In the genomic region with DNA sequence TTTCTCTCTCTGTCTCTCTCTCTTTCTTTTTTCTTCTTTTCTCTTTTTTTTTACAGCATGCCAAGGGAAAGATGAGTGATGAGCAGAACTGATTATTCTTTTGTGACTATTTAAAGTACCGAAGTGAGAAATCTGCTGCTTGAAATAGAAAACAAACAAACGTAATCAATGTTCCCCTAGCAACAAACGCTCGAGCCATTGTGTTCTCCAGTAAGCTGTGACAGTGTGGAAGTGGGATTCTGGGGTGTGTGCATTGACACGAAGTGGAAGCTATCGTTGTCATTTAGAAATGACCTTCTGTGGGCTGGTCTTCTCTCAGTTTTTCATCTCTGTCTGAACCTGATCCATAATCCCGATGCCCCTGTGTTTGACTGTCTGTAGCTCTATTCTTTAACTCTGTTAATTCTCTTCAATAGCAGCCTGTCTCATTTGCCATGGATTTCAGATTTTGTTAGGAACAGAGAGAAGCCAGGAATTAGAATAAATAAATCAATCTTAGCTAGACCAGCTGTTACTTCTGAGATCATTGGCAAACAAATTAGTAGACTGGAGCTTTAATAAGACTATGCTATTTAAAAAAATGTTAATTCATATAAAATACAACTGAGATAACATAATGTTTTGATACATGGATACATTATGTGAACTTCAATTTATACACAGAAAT, we compare ENCODE assay signal across 20 mouse cellular contexts.
DNase-seq lines count a peak whose midpoint lies in the region; ATAC-seq lines count a peak whose summit lies in the region.
"Had no signal": no experiment of that assay in that cellular context is flagged by ENCODE, and none has a peak within 500 bp of the region (broad histone marks: within the 10 kb centered on the region; RNA-seq: fewer than 3 reads in every experiment).

No protein-coding gene starts in this region.

- WGBS in forebrain, embryonic 16.5 days, result 40% methylated on average over 7 of the region's 7 CpGs
- 34% methylated on average over 7 of the region's 7 CpGs for WGBS in midbrain, embryonic 16.5 days
- 78% methylated on average over 7 of the region's 7 CpGs for WGBS in kidney, embryonic 16.5 days

- H3K27me3 ChIP-seq in forebrain, embryonic 16.5 days (replicated peaks; ENCODE audit: control insufficient read depth, insufficient read depth, low read length), result no peaks in the 10 kb centered on the region
- H3K27me3 ChIP-seq in midbrain, embryonic 16.5 days (ENCODE audit: control insufficient read depth, insufficient read depth, low read depth, low read length), result no peaks in the 10 kb centered on the region
- no peaks in the 10 kb centered on the region for H3K27me3 ChIP-seq in kidney, embryonic 16.5 days (ENCODE audit: insufficient read depth, low read length)
- H3K27me3 ChIP-seq: embryonic facial prominence, embryonic 13.5 days; hindbrain, embryonic 12.5 days had no signal

- intact Hi-C loops in left cerebral cortex, postnatal 14 days (cut with DNase I), result loop anchor here (10.0 kb wide), 1 partner anchor 207 kb away; the partner anchor contains the start of gene Kcnj3
- intact Hi-C loops in heart, postnatal 14 days (cut with DNase I), result no loop called here

- no peaks in the 10 kb centered on the region for H3K36me3 ChIP-seq in forebrain, embryonic 16.5 days (ENCODE audit: control insufficient read depth, insufficient read depth)
- no peaks in the 10 kb centered on the region for H3K36me3 ChIP-seq in midbrain, embryonic 16.5 days (ENCODE audit: control insufficient read depth, insufficient read depth, low read length)
- H3K36me3 ChIP-seq in kidney, embryonic 16.5 days (ENCODE audit: insufficient read depth, low read length), result no peaks in the 10 kb centered on the region
- H3K36me3 ChIP-seq: embryonic facial prominence, embryonic 13.5 days; heart, embryonic 10.5 days; hindbrain, embryonic 12.5 days had no signal

- peak overlapping the region; percentile 78 for H3K27ac ChIP-seq in forebrain, embryonic 16.5 days (ENCODE audit: low read length)
- H3K27ac ChIP-seq in midbrain, embryonic 16.5 days (ENCODE audit: low read length), result no peak overlapping the region
- H3K27ac ChIP-seq in kidney, embryonic 16.5 days (ENCODE audit: low read length), result no peak overlapping the region
- H3K27ac ChIP-seq: embryonic facial prominence, embryonic 13.5 days; heart, embryonic 10.5 days; hindbrain, embryonic 12.5 days had no signal

- H3K4me3 ChIP-seq in forebrain, embryonic 16.5 days (replicated peaks; ENCODE audit: low read length), result no peak overlapping the region
- H3K4me3 ChIP-seq in midbrain, embryonic 16.5 days (ENCODE audit: low read depth, low read length), result no peak overlapping the region
- H3K4me3 ChIP-seq in kidney, embryonic 16.5 days (ENCODE audit: low read length), result no peak overlapping the region
- H3K4me3 ChIP-seq: embryonic facial prominence, embryonic 13.5 days; heart, embryonic 10.5 days; hindbrain, embryonic 12.5 days had no signal

- H3K4me1 ChIP-seq in forebrain, embryonic 16.5 days (replicated peaks; ENCODE audit: control insufficient read depth, insufficient read depth, low read length), result peaks cover 5% of the 10 kb centered on the region
- H3K4me1 ChIP-seq in midbrain, embryonic 16.5 days (ENCODE audit: control insufficient read depth, insufficient read depth, low read length), result no peaks in the 10 kb centered on the region
- H3K4me1 ChIP-seq in kidney, embryonic 16.5 days (ENCODE audit: insufficient read depth, low read length), result no peaks in the 10 kb centered on the region
- H3K4me1 ChIP-seq: embryonic facial prominence, embryonic 13.5 days; heart, embryonic 10.5 days; hindbrain, embryonic 12.5 days had no signal

- ATAC-seq in forebrain, embryonic 16.5 days, result peak; percentile 60
- ATAC-seq in midbrain, embryonic 16.5 days, result no peak
- no peak for ATAC-seq in kidney, embryonic 16.5 days (ENCODE audit: low FRiP score, low TSS enrichment)

- peak; percentile 8 for DNase-seq in left cerebral cortex, postnatal 14 days (ENCODE audit: low spot score in 2 of 2)
- DNase-seq in left cerebral cortex, adult 11 months (ENCODE audit: low spot score), result no peak
- peak; percentile 45 for DNase-seq in layer of hippocampus, adult 9-10 months (ENCODE audit: low spot score)
- no peak for DNase-seq in heart, postnatal 14 days
- no peak for DNase-seq in lung, adult 18-20 months
- DNase-seq: B cell, adult 2 months; cerebellum, postnatal 14 days; gastrocnemius, postnatal 36 days; kidney, adult 8-10 months; kidney, postnatal 25 days; lung, embryonic 14.5 days; lung, postnatal 4 days; thymus, postnatal 14 days had no signal

- H3K9ac ChIP-seq in forebrain, embryonic 16.5 days (replicated peaks; ENCODE audit: low read depth, low read length), result no peak overlapping the region
- no peak overlapping the region for H3K9ac ChIP-seq in midbrain, embryonic 16.5 days (ENCODE audit: low read depth, low read length)
- H3K9ac ChIP-seq in kidney, embryonic 16.5 days (replicated peaks; ENCODE audit: low read length), result no peak overlapping the region
- H3K9ac ChIP-seq: embryonic facial prominence, embryonic 13.5 days; hindbrain, embryonic 12.5 days; lung, embryonic 14.5 days had no signal

- H3K4me2 ChIP-seq in forebrain, embryonic 16.5 days (ENCODE audit: low read length), result peak overlapping the region; percentile 23
- peak overlapping the region; percentile 16; the same call in 1 of the 2 replicates for H3K4me2 ChIP-seq in midbrain, embryonic 16.5 days (ENCODE audit: low read length)
- H3K4me2 ChIP-seq in kidney, embryonic 16.5 days (replicated peaks; ENCODE audit: low read depth, low read length), result no peak overlapping the region
- H3K4me2 ChIP-seq: embryonic facial prominence, embryonic 13.5 days; hindbrain, embryonic 12.5 days; liver, embryonic 11.5 days; lung, embryonic 14.5 days had no signal

- H3K9me3 ChIP-seq in forebrain, embryonic 16.5 days (ENCODE audit: control insufficient read depth, low read length), result no peaks in the 10 kb centered on the region
- H3K9me3 ChIP-seq in midbrain, embryonic 16.5 days (replicated peaks; ENCODE audit: control insufficient read depth, low read length, poor library complexity, severe bottlenecking), result no peaks in the 10 kb centered on the region
- no peaks in the 10 kb centered on the region for H3K9me3 ChIP-seq in kidney, embryonic 16.5 days (ENCODE audit: low read length)
- H3K9me3 ChIP-seq: embryonic facial prominence, embryonic 13.5 days; heart, embryonic 10.5 days; hindbrain, embryonic 12.5 days had no signal

Comparison
In these comparisons a context has a peak if more than half of its experiments do, and no peak if none do; other contexts are left out.
1. DNase-seq: peak in left cerebral cortex, postnatal 14 days (2 of 2) and layer of hippocampus, adult 9-10 months (single experiment); none in left cerebral cortex, adult 11 months (single experiment), heart, postnatal 14 days (0 of 2) and lung, adult 18-20 months (0 of 2).